Mouse (Mus musculus): ENCODE data around the gene Kidins220. TPM values are rescaled to one million over a fixed set of nuclear protein-coding genes. Genes with fewer than 3 reads are reported as not detected.

Gene Kidins220
- polyA plus RNA-seq, 2 experiments = 31.6 to 46.1 TPM

- TF ChIP-seq POLR2A (IDR thresholded peaks at IDR 0.05; ENCODE audit: borderline replicate concordance, extremely low read depth, insufficient read depth, insufficient read length) = no peak
- no peak for ATAC-seq (ENCODE audit: low FRiP score, low read depth)
- H3K4me1 ChIP-seq (ENCODE audit: control insufficient read depth, insufficient read depth, low read length) = peaks cover 5% of the 10 kb centered on the region; the same call in 1 of the 2 replicates
- no peak overlapping the region for H3K9ac ChIP-seq (ENCODE audit: low read depth, low read length, severe bottlenecking)
- H3K36me3 ChIP-seq (ENCODE audit: control insufficient read depth, insufficient read depth, low read length) = peaks cover 8% of the 10 kb centered on the region
- no peaks in the 10 kb centered on the region for H3K27me3 ChIP-seq (ENCODE audit: control insufficient read depth, insufficient read depth, low read length)
- H3K4me2 ChIP-seq (replicated peaks; ENCODE audit: low read depth, low read length, severe bottlenecking) = no peak overlapping the region
- no peak overlapping the region for H3K27ac ChIP-seq (replicated peaks; ENCODE audit: low read depth, low read length)
- no peak for DNase-seq (ENCODE audit: low spot score)
- H3K4me3 ChIP-seq (replicated peaks; ENCODE audit: low read length) = no peak overlapping the region
- 68% methylated on average over 11 of the region's 11 CpGs for WGBS
- 0 out of 2 replicates have a peak, but pooled peaks cover 3% of the 10 kb centered on the region for H3K9me3 ChIP-seq (ENCODE audit: control insufficient read depth, low read length)
These were observed 12.3 kb upstream of the Kidins220 start for GRCm38 (mm10) chr12:24962362-24962967.

- Histone ChIP-seq H3K4me1 (ENCODE audit: control insufficient read depth, insufficient read depth, low read length) (peaks cover 5% of the 10 kb centered on the region; the same call in 1 of the 2 replicates), H3K9ac (ENCODE audit: low read depth, low read length, severe bottlenecking) (no peak overlapping the region), H3K36me3 (ENCODE audit: control insufficient read depth, insufficient read depth, low read length) (peaks cover 3% of the 10 kb centered on the region), H3K27me3 (ENCODE audit: control insufficient read depth, insufficient read depth, low read length) (no peaks in the 10 kb centered on the region), H3K27ac (replicated peaks; ENCODE audit: low read depth, low read length) (no peak overlapping the region), H3K9me3 (ENCODE audit: control insufficient read depth, low read length) (0 out of 2 replicates have a peak, but pooled peaks cover 3% of the 10 kb centered on the region), H3K4me3 (replicated peaks; ENCODE audit: low read length) (no peak overlapping the region), H3K4me2 (replicated peaks; ENCODE audit: low read depth, low read length, severe bottlenecking) (no peak overlapping the region)
- WGBS = 45% methylated on average over 13 of the region's 13 CpGs
- no peak for TF ChIP-seq POLR2A (IDR thresholded peaks at IDR 0.05; ENCODE audit: borderline replicate concordance, extremely low read depth, insufficient read depth, insufficient read length)
- ATAC-seq (ENCODE audit: low FRiP score, low read depth) (no peak), DNase-seq (ENCODE audit: low spot score) (no peak)
These were observed 11.2 kb upstream of the Kidins220 start for GRCm38 (mm10) chr12:24963393-24964022.

GRCm38 (mm10) chr12:24965406-24965805 lies 9.3 kb upstream of the Kidins220 start:
- TF ChIP-seq POLR2A (IDR thresholded peaks at IDR 0.05; ENCODE audit: borderline replicate concordance, extremely low read depth, insufficient read depth, insufficient read length) = no peak
- Histone ChIP-seq H3K4me2 (replicated peaks; ENCODE audit: low read depth, low read length, severe bottlenecking) (no peak overlapping the region), H3K4me1 (ENCODE audit: control insufficient read depth, insufficient read depth, low read length) (peaks cover 5% of the 10 kb centered on the region; the same call in 1 of the 2 replicates), H3K4me3 (replicated peaks; ENCODE audit: low read length) (no peak overlapping the region), H3K9ac (ENCODE audit: low read depth, low read length, severe bottlenecking) (no peak overlapping the region), H3K27me3 (ENCODE audit: control insufficient read depth, insufficient read depth, low read length) (no peaks in the 10 kb centered on the region), H3K36me3 (ENCODE audit: control insufficient read depth, insufficient read depth, low read length) (peaks cover 1% of the 10 kb centered on the region), H3K9me3 (ENCODE audit: control insufficient read depth, low read length) (0 out of 2 replicates have a peak, but pooled peaks cover 3% of the 10 kb centered on the region), H3K27ac (replicated peaks; ENCODE audit: low read depth, low read length) (no peak overlapping the region)
- WGBS = 80% methylated on average over 6 of the region's 6 CpGs
- ATAC-seq (ENCODE audit: low FRiP score, low read depth) = no peak
- no peak for DNase-seq (ENCODE audit: low spot score)

- Histone ChIP-seq H3K36me3 (ENCODE audit: control insufficient read depth, insufficient read depth, low read length) (no peaks in the 10 kb centered on the region), H3K27ac (replicated peaks; ENCODE audit: low read depth, low read length) (no peak overlapping the region), H3K9ac (ENCODE audit: low read depth, low read length, severe bottlenecking) (no peak overlapping the region), H3K4me2 (replicated peaks; ENCODE audit: low read depth, low read length, severe bottlenecking) (no peak overlapping the region), H3K4me3 (replicated peaks; ENCODE audit: low read length) (no peak overlapping the region), H3K4me1 (ENCODE audit: control insufficient read depth, insufficient read depth, low read length) (no peaks in the 10 kb centered on the region), H3K9me3 (ENCODE audit: control insufficient read depth, low read length) (0 out of 2 replicates have a peak, but pooled peaks cover 3% of the 10 kb centered on the region), H3K27me3 (ENCODE audit: control insufficient read depth, insufficient read depth, low read length) (no peaks in the 10 kb centered on the region)
- DNase-seq (ENCODE audit: low spot score) (no peak), ATAC-seq (ENCODE audit: low FRiP score, low read depth) (no peak)
- TF ChIP-seq POLR2A (IDR thresholded peaks at IDR 0.05; ENCODE audit: borderline replicate concordance, extremely low read depth, insufficient read depth, insufficient read length) = no peak
- WGBS = 85% methylated on average over 2 of the region's 2 CpGs
These were observed 8.7 kb upstream of the Kidins220 start for GRCm38 (mm10) chr12:24966046-24966445.

GRCm38 (mm10) chr12:24971490-24972200 lies 3.1 kb upstream of the Kidins220 start:
- Histone ChIP-seq H3K9me3 (ENCODE audit: control insufficient read depth, low read length) (0 out of 2 replicates have a peak, but pooled peaks cover 1% of the 10 kb centered on the region), H3K4me3 (replicated peaks; ENCODE audit: low read length) (no peak overlapping the region), H3K27me3 (ENCODE audit: control insufficient read depth, insufficient read depth, low read length) (no peaks in the 10 kb centered on the region), H3K27ac (replicated peaks; ENCODE audit: low read depth, low read length) (no peak overlapping the region), H3K4me2 (replicated peaks; ENCODE audit: low read depth, low read length, severe bottlenecking) (no peak overlapping the region), H3K9ac (ENCODE audit: low read depth, low read length, severe bottlenecking) (no peak overlapping the region), H3K4me1 (ENCODE audit: control insufficient read depth, insufficient read depth, low read length) (peaks cover 8% of the 10 kb centered on the region; the same call in 1 of the 2 replicates), H3K36me3 (ENCODE audit: control insufficient read depth, insufficient read depth, low read length) (no peaks in the 10 kb centered on the region)
- 75% methylated on average over 5 of the region's 5 CpGs for WGBS
- DNase-seq (ENCODE audit: low spot score) = no peak
- no peak for ATAC-seq (ENCODE audit: low FRiP score, low read depth)
- TF ChIP-seq POLR2A (IDR thresholded peaks at IDR 0.05; ENCODE audit: borderline replicate concordance, extremely low read depth, insufficient read depth, insufficient read length) = no peak

Measured in limb, embryonic 14.5 days (tissue).